Mouse (Mus musculus): ENCODE results near the gene Phc2.

- TF ChIP-seq CTCF (IDR thresholded peaks at IDR 0.05), result no peak
- no peak for TF ChIP-seq EP300 (IDR thresholded peaks at IDR 0.05)
Observed at GRCm38 (mm10) chr4:128721061-128721648, 66.7 kb downstream of the Phc2 start.
